Mouse (Mus musculus) hindbrain, embryonic 16.5 days (tissue): Measurements from ENCODE around the gene Ntmt1. TPM values are rescaled to one million over a fixed set of nuclear protein-coding genes. Genes with fewer than 3 reads are reported as not detected.

Experiments
- ATAC-seq: fragments of 200-750 bp; cut with Nextera tagmentation; 2 replicates; pipeline ENCODE4 v1.8.0; 2017; ENCODE audit warnings: moderate TSS enrichment, moderate library complexity
- H3K27ac ChIP-seq: fragments of 300-500 bp; sonication (generic); 2 replicates; pipeline ENCODE4 v1.5.1; 2014; ENCODE audit warnings: low read depth, mild to moderate bottlenecking, control low read depth, low read length, moderate library complexity
- H3K27me3 ChIP-seq: fragments of 300-500 bp; sonication (generic); replicated peaks from 2 replicates; pipeline ENCODE4 v1.6.1; 2014; ENCODE audit warnings: low read length; ENCODE audit not compliant: control insufficient read depth, insufficient read depth
- H3K36me3 ChIP-seq: fragments of 300-500 bp; sonication (generic); 2 replicates; pipeline ENCODE4 v1.6.1; 2014; ENCODE audit warnings: mild to moderate bottlenecking, low read length, moderate library complexity, mixed read lengths; ENCODE audit not compliant: control insufficient read depth, insufficient read depth
- H3K4me1 ChIP-seq: fragments of 300-500 bp; sonication (generic); 2 replicates; pipeline ENCODE4 v1.6.1; 2014; ENCODE audit warnings: low read depth, low read length; ENCODE audit not compliant: control insufficient read depth, insufficient read depth
- H3K4me2 ChIP-seq: fragments of 300-500 bp; sonication (generic); 2 replicates; pipeline ENCODE4 v1.6.1; 2014; ENCODE audit warnings: mild to moderate bottlenecking, low read length, control low read depth, moderate library complexity
- H3K4me3 ChIP-seq: fragments of 300-500 bp; sonication (generic); 2 replicates; pipeline ENCODE4 v1.5.1; 2014; ENCODE audit warnings: mild to moderate bottlenecking, low read length, control low read depth, moderate library complexity
- H3K9ac ChIP-seq: fragments of 300-500 bp; sonication (generic); 2 replicates; pipeline ENCODE4 v1.6.1; 2014; ENCODE audit warnings: low read depth, mild to moderate bottlenecking, control low read depth, low read length, moderate library complexity
- H3K9me3 ChIP-seq: fragments of 300-500 bp; sonication (generic); 2 replicates; pipeline ENCODE4 v1.6.1; 2014; ENCODE audit warnings: mild to moderate bottlenecking, low read length, moderate library complexity; ENCODE audit not compliant: control insufficient read depth
- WGBS: fragments of 180-500 bp; shearing (Covaris S2); extraction: QIAGEN DNeasy Blood & Tissue Kit; methylation state at CpG from one replicate; pipeline ENCODE4 v1.1.7; 2014; 5-methylcytosine and 5-hydroxymethylcytosine counted together
- polyA plus RNA-seq: library from polyadenylated mRNA; unstranded; fragments of >200 nt; fragmentation: Nextera tagmentation; extraction: Ambion mirVana; gene quantifications from 2 replicates; pipeline ENCODE4 v1.2.1, GENCODE M21; 2015

Ntmt1 gene
- 99.3 and 108 TPM in 2 replicates for polyA plus RNA-seq

GRCm38 (mm10) chr2:30807648-30808295 lies at the start of gene Ntmt1:
Ntmt1 (plus strand) TSS chr2:30807826.
- WGBS: 0% methylated on average over 44 of the region's 44 CpGs
- Histone ChIP-seq H3K9me3 (no peaks in the 10 kb centered on the region), H3K4me2 (peak within 1 kb of the TSS; percentile 95), H3K4me1 (peaks cover 22% of the 10 kb centered on the region), H3K4me3 (peak within 1 kb of the TSS; percentile 84), H3K27ac (peak within 1 kb of the TSS; percentile 80), H3K9ac (peak within 1 kb of the TSS; percentile 86), H3K36me3 (no peaks in the 10 kb centered on the region), H3K27me3 (no peaks in the 10 kb centered on the region)
- ATAC-seq: peak; percentile 98

GRCm38 (mm10) chr2:30758341-30759087 lies 49.1 kb upstream of the Ntmt1 start:
- 9% methylated on average over 17 of the region's 17 CpGs for WGBS
- ATAC-seq: peak; percentile 81
- H3K4me2 ChIP-seq: peak overlapping the region; percentile 8; the same call in 1 of the 2 replicates

GRCm38 (mm10) chr2:30759088-30759374 lies 48.6 kb upstream of the Ntmt1 start:
- Histone ChIP-seq H3K4me3 (no peak overlapping the region), H3K27me3 (no peaks in the 10 kb centered on the region), H3K27ac (peak overlapping the region; percentile 19), H3K9me3 (no peaks in the 10 kb centered on the region; the same call in 1 of the 2 replicates), H3K4me2 (no peak overlapping the region), H3K4me1 (peaks cover 21% of the 10 kb centered on the region), H3K9ac (no peak overlapping the region), H3K36me3 (no peaks in the 10 kb centered on the region)
- WGBS: 51% methylated on average over 4 of the region's 4 CpGs
- ATAC-seq: no peak

More at GRCm38 (mm10) chr2:30758341-30759087, 49.1 kb upstream of the Ntmt1 start:
- Histone ChIP-seq H3K27ac (peak overlapping the region; percentile 19), H3K9ac (peak overlapping the region; percentile 47), H3K27me3 (no peaks in the 10 kb centered on the region), H3K36me3 (no peaks in the 10 kb centered on the region), H3K9me3 (no peaks in the 10 kb centered on the region; the same call in 1 of the 2 replicates), H3K4me1 (peaks cover 21% of the 10 kb centered on the region), H3K4me3 (no peak overlapping the region)

GRCm38 (mm10) chr2:30759442-30759841 lies 48.2 kb upstream of the Ntmt1 start:
- WGBS: 70% methylated on average over 4 of the region's 4 CpGs

GRCm38 (mm10) chr2:30759858-30760547 lies 47.6 kb upstream of the Ntmt1 start:
- Histone ChIP-seq H3K36me3 (no peaks in the 10 kb centered on the region), H3K27ac (peak overlapping the region; percentile 17; the same call in 1 of the 2 replicates), H3K4me1 (peaks cover 21% of the 10 kb centered on the region), H3K4me2 (no peak overlapping the region), H3K9ac (no peak overlapping the region), H3K4me3 (no peak overlapping the region), H3K27me3 (no peaks in the 10 kb centered on the region), H3K9me3 (peaks cover 4% of the 10 kb centered on the region)
- ATAC-seq: peak; percentile 32
- 40% methylated on average over 10 of the region's 10 CpGs for WGBS

More at GRCm38 (mm10) chr2:30759442-30759841, 48.2 kb upstream of the Ntmt1 start:
- H3K27me3 ChIP-seq: no peaks in the 10 kb centered on the region
- H3K4me2 ChIP-seq: no peak overlapping the region
- H3K36me3 ChIP-seq: no peaks in the 10 kb centered on the region
- H3K4me3 ChIP-seq: no peak overlapping the region
- no peak overlapping the region for H3K9ac ChIP-seq
- no peak for ATAC-seq
- H3K4me1 ChIP-seq: peaks cover 21% of the 10 kb centered on the region
- H3K9me3 ChIP-seq: no peaks in the 10 kb centered on the region; the same call in 1 of the 2 replicates
- no peak overlapping the region for H3K27ac ChIP-seq

GRCm38 (mm10) chr2:30760706-30761105 lies 46.9 kb upstream of the Ntmt1 start:
- Histone ChIP-seq H3K4me3 (no peak overlapping the region), H3K36me3 (no peaks in the 10 kb centered on the region), H3K9ac (no peak overlapping the region), H3K9me3 (peaks cover 4% of the 10 kb centered on the region), H3K27ac (no peak overlapping the region), H3K27me3 (no peaks in the 10 kb centered on the region), H3K4me2 (no peak overlapping the region), H3K4me1 (peaks cover 21% of the 10 kb centered on the region)
- WGBS: 26% methylated on average over 6 of the region's 6 CpGs
- 0 out of 2 replicates have a peak, but pooled peaks have one; percentile 10 for ATAC-seq

GRCm38 (mm10) chr2:30766446-30766845 lies 41.2 kb upstream of the Ntmt1 start:
- ATAC-seq: no peak
- no peak overlapping the region for H3K4me3 ChIP-seq
- peaks cover 4% of the 10 kb centered on the region for H3K9me3 ChIP-seq
- no peak overlapping the region for H3K4me2 ChIP-seq
- no peaks in the 10 kb centered on the region for H3K36me3 ChIP-seq
- H3K9ac ChIP-seq: no peak overlapping the region; the same call in 1 of the 2 replicates
- 69% methylated on average over 5 of the region's 5 CpGs for WGBS
- peaks cover 7% of the 10 kb centered on the region for H3K4me1 ChIP-seq
- no peaks in the 10 kb centered on the region for H3K27me3 ChIP-seq
- no peak overlapping the region for H3K27ac ChIP-seq

GRCm38 (mm10) chr2:30767626-30768240 lies 39.9 kb upstream of the Ntmt1 start:
- Histone ChIP-seq H3K36me3 (no peaks in the 10 kb centered on the region), H3K4me3 (no peak overlapping the region), H3K4me2 (no peak overlapping the region), H3K27ac (no peak overlapping the region), H3K27me3 (no peaks in the 10 kb centered on the region), H3K9ac (no peak overlapping the region), H3K4me1 (peaks cover 19% of the 10 kb centered on the region), H3K9me3 (peaks cover 4% of the 10 kb centered on the region)
- WGBS: 65% methylated on average over 7 of the region's 7 CpGs
- ATAC-seq: no peak
